Mouse (Mus musculus) gonadal fat pad, adult 2 months (tissue): ENCODE measurements around the gene Kif5a. TPM values are rescaled to one million over a fixed set of nuclear protein-coding genes. Genes with fewer than 3 reads are reported as not detected.
A peak's percentile ranks its signal among the peaks of the same experiment; 100 is the strongest.
"Not testable (repeated sequence)": the region's sequence is repeated elsewhere in the genome, so short reads cannot be mapped to it uniquely, and the experiment has no call there.

Source experiments
- DNase-seq: peaks from one replicate; pipeline ENCODE4 v3.0.0-alpha.2; 2012; ENCODE audit warnings: low read depth
- polyA plus RNA-seq: library from polyadenylated mRNA; depleted of rRNA; stranded (reverse); fragments of >200 nt; gene quantifications from 2 replicates; pipeline ENCODE4 v1.2.3, GENCODE M21; 2012; rRNA removed

Gene Kif5a
- polyA plus RNA-seq, result 2.4 and 6.4 TPM in 2 replicates

- DNase-seq, result no peak
Measured at GRCm38 (mm10) chr10:127262548-127263398, at the start of gene Kif5a. Gene Kif5a, minus strand, starts transcription at chr10:127263348.

- no peak for DNase-seq
Measured at GRCm38 (mm10) chr10:127312858-127313257, 49.7 kb upstream of the Kif5a start.

GRCm38 (mm10) chr10:127312356-127312676 lies 49.2 kb upstream of the Kif5a start:
- no peak for DNase-seq

GRCm38 (mm10) chr10:127311476-127312355 lies 48.6 kb upstream of the Kif5a start, which contains the start of gene Mars:
Gene Mars, minus strand, starts transcription at chr10:127311786.
- peak; percentile 73 for DNase-seq

GRCm38 (mm10) chr10:127310523-127311475 lies 47.7 kb upstream of the Kif5a start:
- DNase-seq, result no peak

- DNase-seq, result not testable (repeated sequence)
Measured at GRCm38 (mm10) chr10:127309167-127309566, 46.0 kb upstream of the Kif5a start.

GRCm38 (mm10) chr10:127303136-127303535 lies 40.0 kb upstream of the Kif5a start:
- no peak for DNase-seq

- no peak for DNase-seq
Measured at GRCm38 (mm10) chr10:127300361-127300760, 37.2 kb upstream of the Kif5a start.

GRCm38 (mm10) chr10:127297015-127297871 lies 34.1 kb upstream of the Kif5a start:
- DNase-seq, result no peak

- DNase-seq, result no peak
Measured at GRCm38 (mm10) chr10:127295986-127296794, 33.0 kb upstream of the Kif5a start.

- DNase-seq, result no peak
Measured at GRCm38 (mm10) chr10:127294895-127295510, 31.9 kb upstream of the Kif5a start.

- no peak for DNase-seq
Measured at GRCm38 (mm10) chr10:127293590-127294113, 30.5 kb upstream of the Kif5a start.

GRCm38 (mm10) chr10:127292987-127293538 lies 29.9 kb upstream of the Kif5a start:
- DNase-seq, result peak; percentile 46

- no peak for DNase-seq
Measured at GRCm38 (mm10) chr10:127291881-127292638, 28.9 kb upstream of the Kif5a start.

GRCm38 (mm10) chr10:127290930-127291880 lies 28.1 kb upstream of the Kif5a start:
- DNase-seq, result no peak

- peak; percentile 89 for DNase-seq
Measured at GRCm38 (mm10) chr10:127290307-127290929, 27.3 kb upstream of the Kif5a start.
